Mouse (Mus musculus): ENCODE measurements around the gene Ufm1.

Ufm1 gene

GRCm38 (mm10) chr3:53863383-53864220, at the start of gene Ufm1:
Gene Ufm1 (minus strand): TSS chr3:53863830.
- peak; percentile 98 for DNase-seq (ENCODE audit: low read depth, low spot score)

GRCm38 (mm10) chr3:53890619-53891540, 27.2 kb upstream of the Ufm1 start:
- DNase-seq (ENCODE audit: low read depth, low spot score) = no peak

- DNase-seq (ENCODE audit: low read depth, low spot score) = peak; percentile 43
These were observed 8.0 kb upstream of the Ufm1 start for GRCm38 (mm10) chr3:53871596-53871995.

DNA sequence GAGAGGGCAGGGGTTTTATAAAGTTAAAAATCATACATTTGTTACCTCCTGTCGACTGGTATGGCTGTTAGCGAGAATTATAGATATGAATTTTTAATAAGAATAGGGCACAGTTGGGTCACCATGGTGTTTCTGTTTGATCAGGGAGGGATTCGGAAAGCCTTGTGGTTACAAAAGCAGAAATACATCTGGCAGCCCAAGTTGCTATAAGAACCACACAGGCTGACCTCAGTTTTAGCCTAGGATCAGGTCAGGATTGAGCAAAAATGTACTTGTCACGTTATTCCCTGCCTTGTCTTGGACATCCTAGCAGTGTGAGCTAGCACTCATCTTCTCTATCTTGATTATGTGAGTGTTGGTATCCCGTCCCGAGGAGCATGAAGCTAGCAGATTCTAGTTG, 6.9 kb upstream of the Ufm1 start:
- no peak for DNase-seq (ENCODE audit: low read depth, low spot score)

- peak; percentile 71 for DNase-seq (ENCODE audit: low read depth, low spot score)
These were observed 5.6 kb upstream of the Ufm1 start for GRCm38 (mm10) chr3:53869263-53869662.

DNA sequence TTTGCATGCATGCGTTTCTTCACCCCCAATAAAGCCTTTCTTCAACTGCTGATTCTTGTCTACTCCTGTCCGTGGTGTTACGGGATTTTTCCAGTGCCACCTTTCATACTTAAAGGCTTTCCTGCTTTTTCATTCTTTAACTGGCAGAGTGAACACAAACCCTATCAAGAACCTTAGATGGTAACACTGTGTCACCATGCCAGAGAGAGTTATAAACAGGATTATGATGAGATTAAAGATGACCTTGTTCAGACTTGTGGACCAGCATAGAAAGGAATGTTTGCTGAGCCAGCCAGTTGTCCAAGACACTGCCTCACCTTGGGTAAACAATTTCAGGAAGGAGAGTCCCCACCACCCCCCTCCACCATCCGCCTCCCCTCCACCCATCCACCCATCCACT, 4.6 kb upstream of the Ufm1 start:
- DNase-seq (ENCODE audit: low read depth, low spot score) = no peak

DNA sequence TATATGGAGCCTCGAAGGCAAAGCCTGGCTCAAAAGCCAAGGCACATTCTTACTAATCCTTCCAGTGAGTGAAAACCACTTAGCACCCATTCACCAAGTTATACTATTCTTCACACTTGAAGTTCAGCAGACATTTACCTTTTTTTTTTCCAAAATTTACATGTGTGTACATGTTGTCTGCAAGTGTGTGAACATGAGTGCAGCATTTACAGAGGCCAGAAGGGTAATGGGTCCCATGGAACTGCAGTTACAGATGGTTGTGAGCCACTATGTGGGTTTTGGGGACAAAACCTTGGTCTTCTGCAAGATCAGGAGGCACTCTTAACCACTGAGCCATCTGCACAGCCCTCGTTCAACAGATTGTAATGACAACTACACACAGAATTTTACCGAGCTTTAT, 8.8 kb downstream of the Ufm1 start:
- DNase-seq (ENCODE audit: low read depth, low spot score) = no peak

GRCm38 (mm10) chr3:53854261-53854660, 9.4 kb downstream of the Ufm1 start:
- no peak for DNase-seq (ENCODE audit: low read depth, low spot score)

DNA sequence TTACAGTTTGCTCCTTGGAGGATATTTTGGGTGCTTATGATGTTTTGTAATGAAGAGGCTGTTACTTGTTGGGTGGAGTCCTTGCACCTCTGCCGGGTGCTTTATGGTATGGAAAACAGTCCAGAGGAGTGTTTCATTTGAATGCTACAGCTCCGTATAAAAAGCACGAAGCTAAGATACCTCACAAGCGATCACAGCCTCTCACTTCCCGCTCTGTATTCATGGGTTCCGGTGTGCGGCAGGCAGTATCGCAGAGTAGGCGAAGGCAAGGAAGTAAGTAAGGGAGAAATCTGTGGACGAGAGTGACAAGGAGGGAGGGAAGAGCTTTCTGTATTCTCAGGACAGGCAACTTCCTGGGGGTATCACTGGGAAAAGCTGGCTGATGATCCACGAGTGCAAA, 15.4 kb downstream of the Ufm1 start:
- DNase-seq (ENCODE audit: low read depth, low spot score) = no peak

- no peak for DNase-seq (ENCODE audit: low read depth, low spot score)
These were observed 15.9 kb downstream of the Ufm1 start for GRCm38 (mm10) chr3:53847726-53848125.

DNA sequence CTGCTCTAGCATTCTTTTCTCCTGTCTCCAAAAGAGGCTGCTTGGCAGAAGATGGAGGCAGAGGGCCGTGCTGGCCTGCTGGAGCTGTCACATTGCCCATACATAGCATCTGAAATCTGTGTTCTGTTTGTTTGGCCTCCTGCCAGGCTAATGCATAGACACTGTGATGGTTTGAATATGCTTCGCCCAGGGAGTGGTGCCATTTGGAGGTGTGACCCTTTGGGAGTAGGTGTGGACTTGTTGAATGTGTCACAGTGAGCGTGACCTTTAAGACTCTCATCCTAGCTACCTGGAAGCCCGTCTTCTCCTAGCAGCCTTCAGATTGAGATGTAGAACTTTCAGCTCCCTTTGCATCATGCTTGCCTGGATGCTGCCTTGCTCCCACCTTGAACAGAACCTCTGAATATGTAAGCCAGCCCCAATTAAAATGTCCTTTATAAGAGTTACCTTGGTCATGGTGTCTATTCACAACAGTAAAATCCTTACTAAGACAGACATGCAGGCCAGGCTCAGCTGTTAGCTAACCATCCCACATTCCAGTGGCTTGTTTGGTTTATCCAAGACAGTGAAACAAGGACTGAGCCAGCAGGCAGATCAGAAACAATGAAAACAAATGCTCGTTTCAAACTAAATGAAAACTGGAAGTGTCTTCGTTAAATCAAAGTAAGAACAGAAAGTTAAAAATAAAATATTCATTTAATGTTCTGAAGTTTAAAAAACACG, 17.3 kb downstream of the Ufm1 start:
- DNase-seq (ENCODE audit: low read depth, low spot score) = peak; percentile 73

GRCm38 (mm10) chr3:53844786-53845185, 18.8 kb downstream of the Ufm1 start, which contains the start of gene Gm10985:
Gene Gm10985 (plus strand): TSS chr3:53845086.
- no peak for DNase-seq (ENCODE audit: low read depth, low spot score)

DNA sequence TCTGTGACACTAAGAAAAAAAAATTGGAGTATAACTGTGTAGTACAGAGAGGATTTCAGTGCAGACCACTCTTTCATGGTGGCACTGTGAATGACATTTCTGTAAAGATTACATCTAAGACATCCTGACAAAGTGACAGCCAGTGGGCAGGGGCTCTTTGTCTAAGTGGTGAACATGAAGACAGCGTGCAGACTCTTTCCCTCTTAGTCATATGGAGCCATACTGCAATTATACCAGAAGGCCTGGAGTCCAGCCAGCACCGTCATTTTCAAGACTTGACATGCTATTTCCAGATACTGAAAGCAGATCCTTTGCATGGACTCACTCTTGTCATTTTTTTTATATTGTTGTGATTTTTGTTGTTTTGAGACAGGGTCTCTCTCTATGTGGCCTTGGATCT, 29.4 kb downstream of the Ufm1 start:
- DNase-seq (ENCODE audit: low read depth, low spot score) = no peak

DNA sequence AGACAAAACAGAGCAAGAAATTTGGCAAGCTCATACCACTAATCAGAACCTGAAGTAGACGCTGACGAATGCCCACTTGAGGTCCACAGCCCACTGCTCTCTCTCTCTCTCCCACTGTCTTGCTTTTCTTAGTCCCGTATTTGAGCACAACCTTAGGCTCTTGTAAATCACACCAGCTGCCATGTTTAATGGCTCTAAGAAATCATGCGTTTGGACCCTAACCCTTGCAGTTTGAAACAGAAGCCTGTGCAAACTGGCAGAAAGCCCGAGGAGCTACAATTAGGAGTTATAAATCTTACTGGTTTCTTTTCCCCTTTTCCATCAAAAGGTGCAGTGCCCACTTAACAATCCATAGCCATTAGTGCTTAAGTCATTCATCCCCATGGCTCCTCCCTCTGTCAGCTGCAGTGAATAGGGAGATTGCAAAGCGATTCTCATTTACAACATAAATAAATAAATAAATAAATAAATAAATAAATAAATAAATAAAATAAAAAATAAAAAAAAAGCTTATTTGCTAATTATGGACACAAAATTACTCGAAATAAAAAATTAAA, 50.1 kb downstream of the Ufm1 start:
- no peak for DNase-seq (ENCODE audit: low read depth, low spot score)
